Mouse (Mus musculus): Measurements from ENCODE around the gene Col6a2.

DNA sequence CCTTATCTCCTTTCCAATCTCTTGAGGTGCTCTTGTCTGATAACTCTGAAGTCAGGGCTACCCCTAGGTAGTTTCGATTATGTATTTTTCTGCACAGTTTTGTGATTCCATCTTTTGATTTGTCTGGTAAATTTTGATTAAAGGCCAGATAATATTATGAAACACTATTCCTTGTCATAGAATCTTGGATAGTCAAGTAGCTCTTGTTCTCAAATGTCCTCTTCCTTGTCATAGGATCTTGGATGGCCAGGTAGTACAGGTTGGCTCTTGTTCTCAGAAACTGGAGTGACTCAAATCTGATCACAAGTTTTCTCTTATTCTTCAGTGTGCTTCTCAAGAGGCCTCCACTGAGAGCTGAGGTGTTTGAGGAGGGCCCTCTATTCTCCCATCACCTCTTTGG is 7.2 kb upstream of the Col6a2 start:
- TF ChIP-seq POLR2A (IDR thresholded peaks at IDR 0.05; ENCODE audit: borderline replicate concordance, extremely low read depth, low read depth, low read length) (no peak), CTCF (IDR thresholded peaks at IDR 0.05; ENCODE audit: insufficient read depth, low read length) (no peak)
